Comparison of ENCODE assay signal across 8 mouse cellular contexts in the genomic region with DNA sequence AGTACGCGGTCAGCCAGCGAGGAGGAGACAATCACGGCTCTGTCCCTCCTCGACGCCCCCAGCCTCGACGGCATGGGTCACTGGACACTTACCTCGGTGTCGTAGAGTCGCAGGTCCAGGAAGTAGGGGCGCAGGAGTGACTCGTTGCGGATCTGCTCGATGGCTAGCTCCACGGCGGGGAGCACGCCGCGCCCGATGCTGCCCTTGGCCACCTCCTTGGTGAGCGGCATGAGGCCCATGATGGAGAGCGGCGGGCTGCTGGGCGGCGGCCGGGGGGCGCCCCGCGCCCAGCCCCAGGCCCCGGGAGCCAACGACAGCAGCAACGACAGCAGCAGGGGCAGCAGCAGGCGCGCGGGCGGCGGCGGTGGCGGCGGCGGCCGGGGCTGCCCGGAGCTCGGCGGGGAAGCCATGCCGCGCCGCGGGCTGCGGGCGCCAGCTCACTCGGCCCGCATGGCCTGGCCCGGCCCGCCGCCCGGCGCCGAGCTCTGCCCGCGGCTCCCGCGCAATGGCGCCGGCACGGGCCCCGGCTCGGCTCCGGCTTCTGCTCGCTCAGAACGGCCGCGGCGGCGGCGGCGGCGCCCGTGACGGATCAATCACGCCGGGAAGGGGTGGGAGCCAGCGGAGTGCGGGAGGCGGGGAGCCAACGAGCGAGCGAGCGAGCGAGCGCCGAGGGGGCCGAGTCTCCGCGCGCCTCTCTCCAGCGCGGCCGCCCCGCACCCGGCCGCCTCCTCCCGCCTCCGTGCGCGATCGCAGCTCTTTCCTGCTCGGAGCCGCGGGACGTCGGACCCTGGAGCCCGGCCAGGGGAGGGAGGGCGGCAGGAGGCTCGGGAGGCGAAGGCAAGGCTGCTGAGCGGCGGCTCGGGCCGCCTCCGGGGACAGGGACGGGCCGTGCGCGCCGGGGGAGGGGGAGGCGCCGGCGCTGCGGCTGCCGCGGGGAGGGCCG. TPM values are rescaled to one million over a fixed set of nuclear protein-coding genes. Genes with fewer than 3 reads are reported as not detected.
DNase-seq lines count a peak whose midpoint lies in the region; ATAC-seq and TF ChIP-seq lines count a peak whose summit lies in the region.

Gabbr2 (minus strand) TSS at position 858 of the 943 bp plus-strand sequence.

- TF ChIP-seq CTCF in E14TG2a.4 (conservative IDR thresholded peaks at IDR 0.05; ENCODE audit: low read length): no peak

- 0 out of 2 replicates have a peak within 1 kb of the TSS, but pooled peaks have one; percentile 6 for H3K27ac ChIP-seq in embryonic facial prominence, embryonic 12.5 days
- H3K27ac ChIP-seq in intestine, embryonic 16.5 days (ENCODE audit: low read length): no peak within 1 kb of the TSS
- H3K27ac ChIP-seq in limb, embryonic 13.5 days: no peak within 1 kb of the TSS

- peak within 1 kb of the TSS; percentile 48 for H3K9ac ChIP-seq in embryonic facial prominence, embryonic 12.5 days
- 0 out of 2 replicates have a peak within 1 kb of the TSS, but pooled peaks have one; percentile 6 for H3K9ac ChIP-seq in intestine, embryonic 16.5 days (ENCODE audit: low read depth, low read length)
- H3K9ac ChIP-seq in limb, embryonic 13.5 days: no peak within 1 kb of the TSS

- H3K27me3 ChIP-seq in E14TG2a.4 (ENCODE audit: insufficient read depth, low read length): peaks cover 90% of the 10 kb centered on the region
- H3K27me3 ChIP-seq in embryonic facial prominence, embryonic 12.5 days: peaks cover 82% of the 10 kb centered on the region
- peaks cover 52% of the 10 kb centered on the region for H3K27me3 ChIP-seq in intestine, embryonic 16.5 days (replicated peaks; ENCODE audit: control insufficient read depth, insufficient read depth, low read length)
- peaks cover 92% of the 10 kb centered on the region for H3K27me3 ChIP-seq in limb, embryonic 13.5 days

- no peaks in the 10 kb centered on the region for H3K9me3 ChIP-seq in E14TG2a.4 (ENCODE audit: low read length)
- no peaks in the 10 kb centered on the region for H3K9me3 ChIP-seq in embryonic facial prominence, embryonic 12.5 days
- no peaks in the 10 kb centered on the region for H3K9me3 ChIP-seq in intestine, embryonic 16.5 days (ENCODE audit: control insufficient read depth, low read length)
- H3K9me3 ChIP-seq in limb, embryonic 13.5 days: no peaks in the 10 kb centered on the region

- ATAC-seq in embryonic facial prominence, embryonic 12.5 days (ENCODE audit: insufficient number of reproducible peaks, insufficient read depth, low FRiP score, low TSS enrichment): no peak
- ATAC-seq in intestine, embryonic 16.5 days: peak; percentile 41; the same call in 1 of the 2 replicates
- ATAC-seq in limb, embryonic 13.5 days (ENCODE audit: low FRiP score, low read depth): no peak
- ATAC-seq in granulocyte monocyte progenitor cell, adult 5-6 weeks (replicated peaks; ENCODE audit: poor library complexity, severe bottlenecking): no peak
- no peak for ATAC-seq in erythroblast, adult 5-6 weeks (replicated peaks; ENCODE audit: low FRiP score, poor library complexity, severe bottlenecking)

- DNase-seq in Muller cell, postnatal 12 days (ENCODE audit: inconsistent ontology term): peak; percentile 22
- DNase-seq in right cerebral cortex, adult 2 months (ENCODE audit: low spot score in 2 of 2): peak; percentile 75 to 82

- peak within 1 kb of the TSS; percentile 99 for H3K4me2 ChIP-seq in embryonic facial prominence, embryonic 12.5 days (replicated peaks)
- H3K4me2 ChIP-seq in intestine, embryonic 16.5 days (ENCODE audit: low read depth, low read length): peak within 1 kb of the TSS; percentile 88
- H3K4me2 ChIP-seq in limb, embryonic 13.5 days (replicated peaks): peak within 1 kb of the TSS; percentile 94

- H3K36me3 ChIP-seq in E14TG2a.4 (ENCODE audit: insufficient read depth, low read length): no peaks in the 10 kb centered on the region
- H3K36me3 ChIP-seq in embryonic facial prominence, embryonic 12.5 days: no peaks in the 10 kb centered on the region
- no peaks in the 10 kb centered on the region for H3K36me3 ChIP-seq in intestine, embryonic 16.5 days (ENCODE audit: control insufficient read depth, insufficient read depth, low read length)
- no peaks in the 10 kb centered on the region for H3K36me3 ChIP-seq in limb, embryonic 13.5 days

- H3K4me1 ChIP-seq in E14TG2a.4 (replicated peaks; ENCODE audit: low read depth, low read length): peaks cover 22% of the 10 kb centered on the region
- peaks cover 9% of the 10 kb centered on the region; the same call in 1 of the 2 replicates for H3K4me1 ChIP-seq in embryonic facial prominence, embryonic 12.5 days
- peaks cover 12% of the 10 kb centered on the region for H3K4me1 ChIP-seq in intestine, embryonic 16.5 days (ENCODE audit: control insufficient read depth, insufficient read depth, low read length)
- peaks cover 25% of the 10 kb centered on the region for H3K4me1 ChIP-seq in limb, embryonic 13.5 days

- H3K4me3 ChIP-seq in E14TG2a.4 (replicated peaks; ENCODE audit: low read length): peak within 1 kb of the TSS; percentile 78
- H3K4me3 ChIP-seq in embryonic facial prominence, embryonic 12.5 days: peak within 1 kb of the TSS; percentile 53
- H3K4me3 ChIP-seq in intestine, embryonic 16.5 days (ENCODE audit: low read length): peak within 1 kb of the TSS; percentile 52
- peak within 1 kb of the TSS; percentile 56 for H3K4me3 ChIP-seq in limb, embryonic 13.5 days

- whole genome bisulfite sequencing in embryonic facial prominence, embryonic 12.5 days: under 1% methylated on average over 102 of the region's 134 CpGs
- under 1% methylated on average over 82 of the region's 134 CpGs for WGBS in intestine, embryonic 16.5 days
- under 1% methylated on average over 97 of the region's 134 CpGs for WGBS in limb, embryonic 13.5 days

RNA-seq across cellular contexts. Expression of gene Gabbr2, which starts in this region (rescaled TPM):
- polyA plus RNA-seq in embryonic facial prominence, embryonic 12.5 days (2016; fragmentation: Nextera tagmentation; extraction: Ambion mirVana): 0.35 and 0.48 TPM in 2 replicates
- polyA plus RNA-seq in intestine, embryonic 16.5 days (2015; fragmentation: Nextera tagmentation; extraction: Ambion mirVana): 0.07 and 0.17 TPM in 2 replicates
- 0.11 and 0.14 TPM in 2 replicates for polyA plus RNA-seq in limb, embryonic 13.5 days (2015; fragmentation: Nextera tagmentation; extraction: Ambion mirVana)
- total RNA-seq in granulocyte monocyte progenitor cell, adult 5-6 weeks (2014; fragmentation: Nextera tagmentation): not detected in 2 replicates
- not detected in 2 replicates for total RNA-seq in granulocyte monocyte progenitor cell, adult 5-6 weeks (2017)
- total RNA-seq in erythroblast, adult 5-6 weeks (2015; ENCODE audit: low replicate concordance): not detected in 2 replicates
- 0.17 and 1.3 TPM in 2 replicates for total RNA-seq in erythroblast, adult 5-6 weeks (2017; ENCODE audit: low replicate concordance)

Comparison
In these comparisons a context has a peak if more than half of its experiments do, and no peak if none do; other contexts are left out.
1. Peak in ATAC-seq, H3K4me3 ChIP-seq, H3K9ac ChIP-seq and H3K4me2 ChIP-seq in intestine, embryonic 16.5 days; RNA of the gene not detected or under 1 TPM.